Mouse (Mus musculus) common myeloid progenitor, adult 5-6 weeks (primary cell): ENCODE results near the gene Bcl2l13. TPM values are rescaled to one million over a fixed set of nuclear protein-coding genes. Genes with fewer than 3 reads are reported as not detected.
"Not testable (repeated sequence)": the region's sequence is repeated elsewhere in the genome, so short reads cannot be mapped to it uniquely, and the experiment has no call there.

Experiments used
- ATAC-seq: replicated peaks from 2 replicates; pipeline ENCODE4 v1.8.0; 2016; ENCODE audit warnings: low read depth, mild to moderate bottlenecking, moderate TSS enrichment, inconsistent platforms; ENCODE audit not compliant: poor library complexity, severe bottlenecking
- total RNA-seq: library from RNA; stranded (forward); fragments of 200-1000, 187-1606 nt; gene quantifications from 2 replicates; pipeline ENCODE4 v1.2.3, GENCODE M21; 2017

Gene Bcl2l13
- total RNA-seq = 25.9 and 38.9 TPM in 2 replicates

DNA sequence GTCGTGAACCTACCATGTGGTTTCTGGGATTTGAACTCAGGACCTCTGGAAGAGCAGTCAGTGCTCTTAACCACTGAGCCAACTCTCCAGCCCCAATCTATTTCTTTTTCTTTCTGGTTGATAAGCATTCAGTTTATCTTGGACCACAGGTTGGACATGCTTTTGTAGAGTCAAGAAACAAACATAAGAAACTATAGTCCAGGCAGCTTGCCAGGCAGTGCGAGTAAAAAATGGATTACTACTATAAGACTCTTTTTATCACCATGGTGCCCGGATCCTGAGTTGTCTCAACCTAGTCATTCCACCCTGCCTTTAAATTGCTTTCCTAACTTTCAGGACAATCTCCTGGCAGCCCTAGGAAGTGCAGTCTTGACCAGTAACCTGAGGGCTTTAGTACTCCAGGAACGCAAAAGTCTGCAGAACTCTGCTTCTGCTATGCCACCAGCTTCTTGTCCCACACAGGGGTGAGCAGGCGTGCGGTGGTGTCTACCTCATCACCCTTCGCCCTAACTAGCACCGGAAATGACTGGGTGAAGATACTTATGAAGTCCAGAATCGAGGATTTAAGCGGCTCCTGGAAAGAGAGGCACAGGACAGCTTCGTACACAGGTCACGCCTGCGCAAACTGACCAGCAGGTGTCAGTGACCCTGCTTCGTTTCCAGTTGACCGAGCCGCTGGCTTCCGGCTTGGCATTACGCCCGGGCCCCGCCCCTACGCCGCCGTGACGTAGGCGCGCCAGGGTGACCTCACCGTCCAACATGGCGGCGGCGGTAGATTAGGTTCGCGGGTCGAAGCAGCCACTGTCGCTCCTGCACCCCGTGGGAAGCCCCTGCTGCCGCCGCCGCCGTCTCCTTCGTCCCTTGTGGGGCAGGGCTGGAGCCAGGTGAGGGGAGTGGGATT, at the start of gene Bcl2l13:
TSS of gene Bcl2l13 (plus strand) at position 739 of the 901 bp plus-strand sequence.
- peak; percentile 78 for ATAC-seq

DNA sequence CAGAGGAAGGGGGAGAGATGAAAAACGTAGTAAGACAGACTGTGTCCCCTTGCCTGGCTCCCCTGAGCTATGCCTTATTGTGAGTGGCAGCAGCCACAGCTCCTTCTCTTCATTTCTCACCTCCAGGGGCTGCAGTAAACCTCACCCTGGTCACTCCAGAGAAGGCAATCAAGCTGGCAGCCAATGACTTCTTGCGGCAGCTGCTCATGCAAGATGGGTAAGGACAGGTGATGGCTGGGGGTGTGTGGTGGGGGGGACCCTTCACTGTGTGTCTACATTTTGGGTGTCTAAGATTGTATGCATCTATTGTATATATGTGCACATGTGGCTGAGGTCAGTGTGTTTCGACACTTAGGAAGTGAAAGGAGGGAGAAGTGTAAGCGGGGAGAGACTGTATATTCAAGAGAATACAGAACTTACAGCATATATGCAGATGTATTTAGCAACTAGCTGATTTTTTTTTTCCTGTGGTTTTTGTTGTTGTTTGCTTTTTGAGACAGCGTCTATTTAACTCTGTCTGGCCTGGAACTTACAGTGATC, 47.9 kb upstream of the Bcl2l13 start:
- peak; percentile 48 for ATAC-seq

DNA sequence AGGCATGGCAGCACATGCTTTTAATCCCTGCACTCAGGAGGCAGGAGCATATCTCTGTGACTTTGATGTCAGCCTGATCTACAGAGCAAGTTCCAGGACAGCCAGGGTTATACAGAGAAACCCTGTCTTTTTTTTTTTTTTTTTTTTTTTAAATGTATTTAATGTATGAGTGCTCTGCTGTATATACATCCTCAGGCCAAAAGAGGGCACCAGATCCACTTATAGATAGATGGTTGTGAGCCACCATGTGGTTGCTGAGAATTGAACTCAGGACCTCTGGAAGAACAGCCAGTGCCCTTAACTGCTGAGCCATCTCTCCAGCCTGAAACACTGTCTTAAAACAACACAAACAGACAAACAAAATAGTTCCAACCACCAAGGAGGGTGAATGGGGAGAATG, 47.1 kb upstream of the Bcl2l13 start:
- ATAC-seq = peak; percentile 39; the same call in 1 of the 2 replicates

DNA sequence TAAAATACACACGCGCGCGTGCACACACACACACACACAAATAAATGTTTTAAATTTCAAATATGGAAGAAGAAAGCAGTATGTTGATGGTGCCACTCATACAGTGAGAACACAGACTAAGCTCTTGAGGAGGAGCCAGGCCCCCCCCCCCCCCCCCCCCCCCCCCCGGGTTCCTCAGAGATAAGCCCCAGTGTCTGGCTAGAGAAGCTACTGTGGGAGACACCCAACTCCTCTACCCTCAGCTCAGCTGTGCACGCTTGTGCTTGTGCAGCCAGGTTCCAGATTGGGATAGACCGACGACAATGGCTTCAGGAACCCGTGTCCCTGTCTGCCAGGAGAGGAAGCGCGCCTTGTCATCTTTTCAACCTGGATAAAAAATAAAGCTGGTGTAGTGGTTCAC, 45.9 kb upstream of the Bcl2l13 start:
- peak; percentile 20; the same call in 1 of the 2 replicates for ATAC-seq

DNA sequence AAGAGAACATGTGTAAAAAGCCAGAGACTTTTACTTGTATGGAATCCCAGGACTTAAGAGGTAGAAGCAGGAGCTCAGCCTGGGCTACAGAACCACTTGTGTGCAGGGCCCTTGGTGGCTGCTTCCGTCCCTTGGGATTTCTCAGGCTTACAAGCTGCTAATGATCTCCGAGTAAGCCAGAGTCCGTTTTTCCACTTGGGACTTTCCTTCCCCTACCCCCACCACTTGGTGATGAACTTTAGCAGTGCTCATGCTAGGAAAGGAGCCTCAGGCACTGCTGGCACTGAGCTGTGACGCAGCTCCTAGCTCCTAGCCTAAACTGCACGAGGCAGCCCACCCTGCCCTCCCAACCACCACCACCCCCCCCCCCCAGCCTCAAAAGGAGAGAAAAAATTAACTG, 45.3 kb upstream of the Bcl2l13 start:
- no peak for ATAC-seq

DNA sequence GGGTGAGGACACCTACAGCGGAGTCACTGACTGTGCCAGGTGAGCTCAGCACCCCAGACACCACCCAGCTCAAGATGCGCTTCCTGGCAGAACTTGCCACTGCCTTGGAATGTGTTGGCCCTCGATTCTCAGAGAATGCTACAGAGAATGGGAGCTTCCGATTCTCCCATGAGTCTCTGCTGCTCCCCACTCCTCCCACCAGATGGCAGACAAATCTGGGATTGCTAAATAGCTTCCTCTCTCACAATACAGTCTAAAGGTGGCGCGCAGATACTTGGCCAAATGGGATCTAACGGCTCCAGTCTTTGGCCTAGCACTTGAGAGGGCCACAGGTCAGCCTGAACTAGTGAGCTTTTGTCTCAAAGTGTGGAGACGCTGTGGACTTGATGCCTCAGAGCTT, 43.1 kb upstream of the Bcl2l13 start:
- ATAC-seq = no peak

DNA sequence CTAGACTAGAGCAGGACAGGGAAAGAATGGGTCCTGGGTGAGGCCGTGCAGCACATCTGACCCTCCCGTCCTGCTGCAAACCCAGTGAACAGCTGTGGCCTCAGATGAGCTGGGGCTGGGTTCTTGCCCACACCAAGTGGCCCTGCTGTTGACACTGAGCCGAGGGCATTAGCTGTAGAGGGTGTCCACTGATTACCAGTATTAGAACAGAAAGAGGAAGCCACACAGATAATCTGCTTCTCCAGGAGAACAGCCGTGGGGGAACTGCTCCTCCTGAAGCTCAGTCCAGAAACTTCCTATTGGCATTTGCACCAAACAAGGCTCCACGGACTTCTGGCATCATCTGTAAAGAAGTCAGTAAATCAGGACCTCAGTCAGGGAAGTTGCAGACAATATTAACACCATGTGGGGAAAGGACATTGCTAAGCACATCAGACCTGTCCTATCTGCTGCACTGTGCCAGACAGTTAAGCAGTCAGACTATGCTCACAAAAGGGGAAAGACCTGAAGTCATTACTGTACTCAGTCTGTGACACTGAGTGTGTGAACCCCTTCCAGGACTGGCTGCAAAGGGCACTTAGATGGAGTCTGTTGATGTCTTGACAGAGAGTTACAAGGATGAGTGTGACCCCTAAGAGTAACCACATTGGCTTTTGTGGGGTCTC, 40.5 kb upstream of the Bcl2l13 start:
- peak; percentile 82 for ATAC-seq

DNA sequence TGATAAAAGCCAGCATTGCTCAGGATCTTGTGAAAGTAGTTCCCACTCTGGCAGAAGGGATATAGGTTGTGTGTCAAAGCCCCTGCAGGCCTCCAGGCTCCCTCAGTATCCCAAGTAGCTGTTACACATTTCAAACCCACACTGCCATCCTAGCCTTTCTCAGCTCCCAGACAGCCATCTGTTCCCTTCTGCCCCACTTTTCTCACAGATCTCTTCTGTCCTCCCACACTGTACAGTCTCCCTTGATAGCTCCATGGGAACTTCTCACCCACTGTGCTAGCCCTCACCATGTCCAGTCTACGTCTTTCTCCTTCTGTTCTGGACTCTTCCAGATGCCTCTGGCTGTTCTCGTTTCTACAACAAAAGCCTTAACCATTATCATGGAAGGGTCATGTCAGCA, 39.9 kb upstream of the Bcl2l13 start:
- ATAC-seq = no peak

DNA sequence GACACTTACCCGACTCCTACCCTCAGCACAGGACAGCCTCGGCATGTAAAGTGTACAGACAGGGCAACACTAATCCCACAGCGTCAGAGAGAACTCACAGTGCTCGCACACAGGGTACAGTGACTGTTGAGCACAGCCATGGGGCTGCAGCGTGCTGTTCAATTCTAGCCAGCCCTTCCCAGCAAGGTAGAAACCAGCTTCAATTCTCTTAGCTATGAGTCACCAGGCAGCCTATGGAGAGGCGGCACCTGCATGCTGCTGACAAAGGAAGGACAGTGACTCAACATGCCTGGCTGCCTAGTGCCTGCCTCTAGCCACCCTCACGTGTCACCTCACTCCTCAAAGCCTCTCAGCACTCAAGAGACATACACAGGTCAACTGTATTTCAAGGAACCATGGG, 38.0 kb upstream of the Bcl2l13 start:
- ATAC-seq = no peak

DNA sequence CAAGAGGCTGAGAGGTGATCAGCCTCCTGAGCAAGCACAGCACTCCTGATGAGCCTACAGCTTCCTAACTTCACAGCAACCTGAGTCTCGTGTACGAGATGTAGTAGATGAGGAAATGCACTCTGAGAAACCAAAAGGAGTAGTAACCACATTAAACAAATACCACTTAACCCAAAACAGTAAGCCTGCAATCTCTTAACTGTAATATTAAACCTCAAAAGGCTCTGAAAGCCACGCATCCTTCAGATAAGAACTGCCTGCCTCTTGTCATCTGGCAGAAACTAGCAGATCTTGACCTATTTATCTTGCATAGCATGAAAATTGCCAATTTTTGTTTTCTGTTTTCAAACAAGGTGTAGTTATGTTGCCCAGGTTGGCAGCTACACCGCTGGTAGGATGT, 37.1 kb upstream of the Bcl2l13 start:
- no peak for ATAC-seq

DNA sequence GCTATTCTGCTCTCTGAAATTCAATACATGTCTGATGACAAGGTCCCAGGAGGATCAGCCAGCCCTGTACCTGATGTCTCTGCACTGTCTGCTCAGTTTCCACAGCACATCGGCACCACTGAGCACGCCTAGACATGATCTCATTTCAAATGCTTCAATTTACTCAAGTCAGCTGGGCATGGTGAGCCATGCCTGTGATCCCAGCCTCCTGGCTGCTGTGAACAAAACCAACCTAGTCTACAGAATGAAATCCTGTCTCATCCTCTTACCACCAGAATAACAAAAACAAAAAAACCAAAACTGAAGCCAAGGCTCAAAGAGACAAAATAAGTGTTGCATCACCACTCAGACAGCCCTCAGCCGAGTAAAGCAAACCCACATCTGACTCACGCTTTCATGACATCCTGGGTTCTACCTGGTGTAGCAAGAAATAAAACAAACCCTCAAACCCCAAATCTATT, 36.4 kb upstream of the Bcl2l13 start:
- no peak for ATAC-seq

DNA sequence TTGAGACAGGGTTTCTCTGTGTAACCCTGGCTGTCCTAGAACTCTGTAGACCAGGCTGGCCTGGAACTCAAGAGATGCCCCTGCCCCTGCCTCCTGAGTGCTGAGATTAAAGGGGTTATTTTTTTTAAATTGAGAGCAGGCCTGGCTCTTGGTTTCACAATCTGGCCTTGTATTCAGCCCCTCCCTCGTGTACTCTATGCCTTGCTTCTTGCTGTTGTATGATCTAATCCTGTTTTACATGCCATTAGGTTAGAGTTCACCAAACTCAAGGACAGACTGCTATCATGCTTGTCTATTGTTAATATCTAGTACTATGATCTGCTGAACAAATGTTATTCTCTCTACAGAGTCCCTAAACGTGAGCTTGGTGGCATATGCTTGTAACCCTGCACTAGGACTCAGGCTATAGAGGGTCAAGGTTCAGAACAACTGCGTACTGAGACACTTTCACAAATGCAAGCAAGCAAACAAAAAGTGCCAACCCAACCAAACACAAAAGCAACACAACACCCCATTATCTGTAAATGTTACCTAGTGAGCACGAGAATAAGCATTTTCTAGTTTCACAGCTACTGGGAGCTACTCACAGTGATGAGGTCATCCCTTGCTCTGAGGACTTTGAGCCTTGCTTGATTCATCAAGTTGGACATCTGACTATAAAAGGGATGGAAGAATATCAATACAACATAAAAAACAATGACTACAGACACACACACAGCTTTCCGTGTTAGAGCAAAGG, 28.8 kb upstream of the Bcl2l13 start:
- ATAC-seq = no peak

DNA sequence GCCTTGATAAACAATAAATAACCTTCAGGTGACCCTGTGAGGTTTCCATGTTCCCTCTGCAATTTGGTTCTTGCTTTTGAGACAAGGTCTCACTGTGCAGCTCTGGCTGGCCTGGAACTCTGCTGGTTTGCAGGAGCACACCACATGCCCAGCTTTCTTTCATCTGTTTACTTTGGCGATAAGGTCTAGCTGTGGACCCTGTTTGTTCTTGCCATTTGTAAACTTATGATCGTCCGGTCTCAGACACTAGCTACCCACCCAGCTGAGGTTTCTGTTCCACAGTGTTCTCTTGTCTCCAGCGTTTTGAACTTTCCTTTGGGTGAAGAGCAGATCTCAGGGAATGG, 28.3 kb upstream of the Bcl2l13 start:
- no peak for ATAC-seq

DNA sequence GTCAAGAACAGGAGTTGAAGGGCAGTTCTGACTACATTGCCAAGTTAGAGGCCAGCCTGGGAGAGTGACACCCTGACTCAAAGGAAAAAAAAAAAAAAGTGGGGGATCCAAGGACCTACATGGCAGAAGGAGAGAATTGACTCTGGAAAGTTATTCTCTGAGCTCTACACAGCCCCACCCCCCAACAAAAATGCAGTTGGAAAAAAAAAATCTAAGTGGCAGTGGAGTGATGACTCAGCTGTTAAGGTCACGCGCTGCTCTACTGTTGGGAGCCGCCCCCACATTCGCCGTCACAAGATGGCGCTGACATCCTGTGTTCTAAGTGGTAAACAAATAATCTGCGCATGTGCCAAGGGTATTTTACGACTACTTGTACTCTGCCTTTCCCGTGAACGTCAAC, 24.0 kb upstream of the Bcl2l13 start:
- ATAC-seq = not testable (repeated sequence)

DNA sequence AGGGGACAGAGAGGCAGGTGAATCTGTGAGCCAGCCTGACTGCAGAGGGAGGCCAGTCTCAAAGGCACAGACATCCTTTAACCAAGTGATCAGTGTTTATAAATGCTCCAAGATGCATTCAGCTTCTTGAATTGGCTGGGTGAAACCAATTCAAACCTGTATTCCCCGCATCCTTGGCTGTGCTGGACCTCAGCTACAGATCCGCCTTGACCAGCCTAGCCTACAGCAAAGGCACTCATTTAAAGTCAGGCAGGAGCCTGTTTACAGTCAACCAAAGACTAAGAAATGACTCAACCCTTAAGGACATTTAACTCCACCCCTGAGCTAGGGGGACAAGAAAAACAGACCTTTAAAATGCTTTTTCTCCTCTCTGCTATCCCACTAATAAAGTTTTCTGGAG, 16.7 kb upstream of the Bcl2l13 start:
- no peak for ATAC-seq

DNA sequence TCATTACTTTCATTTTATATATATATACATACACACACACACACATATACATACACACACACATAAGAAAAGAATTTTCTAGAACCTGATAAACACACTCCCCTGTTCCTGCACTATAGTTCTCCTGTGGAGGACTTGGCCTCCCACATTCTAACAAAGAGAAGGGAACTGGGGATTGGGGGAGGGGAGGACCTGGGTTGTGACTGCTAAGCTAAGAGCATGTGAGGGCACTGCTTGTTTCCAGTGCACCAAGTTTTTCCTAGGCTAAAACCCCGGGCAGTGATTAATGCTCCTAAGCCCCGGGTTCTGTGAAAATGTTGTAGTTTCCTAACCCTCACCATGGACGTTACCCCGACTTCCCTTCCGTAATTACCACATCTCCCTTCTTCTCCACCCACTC, 15.9 kb upstream of the Bcl2l13 start:
- ATAC-seq = 0 out of 2 replicates have a peak, but pooled peaks have one; percentile 13

DNA sequence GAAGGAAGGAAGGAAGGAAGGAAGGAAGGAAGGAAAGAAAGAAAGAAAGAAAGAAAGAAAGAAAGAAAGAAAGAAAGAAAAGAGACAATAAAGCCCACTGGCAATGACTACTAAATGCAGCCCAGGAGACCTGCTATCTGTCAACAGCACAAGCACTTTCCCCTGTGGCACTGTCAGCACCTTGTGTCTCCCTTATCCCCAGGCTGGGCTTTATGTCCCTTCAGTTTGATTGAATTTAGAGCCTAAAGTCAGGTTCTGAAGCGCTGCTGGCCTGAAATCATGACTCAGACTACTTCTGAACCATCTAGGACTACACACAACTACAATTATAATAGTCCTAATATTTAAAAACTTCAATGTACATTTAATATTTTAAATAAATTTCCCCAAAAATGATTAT, 15.1 kb upstream of the Bcl2l13 start:
- no peak for ATAC-seq

DNA sequence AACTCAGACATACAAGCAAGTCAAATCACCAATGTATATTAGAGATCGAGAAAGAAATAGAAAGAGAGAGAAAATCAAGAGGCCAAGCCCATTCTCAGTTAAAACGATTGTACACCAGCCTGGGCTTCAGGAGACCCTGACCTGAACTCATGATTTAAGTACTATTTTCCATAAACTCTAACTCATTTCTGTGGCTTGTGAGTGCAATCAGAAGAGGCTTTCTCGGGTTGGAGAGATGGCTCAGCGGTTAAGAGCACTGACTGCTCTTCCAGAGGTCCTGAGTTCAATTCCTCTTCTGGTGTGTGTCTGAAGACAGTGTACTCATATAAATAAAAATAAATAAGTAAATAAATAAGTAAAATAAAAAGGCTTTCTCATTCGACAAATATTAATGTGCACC, 14.3 kb upstream of the Bcl2l13 start:
- ATAC-seq = no peak

DNA sequence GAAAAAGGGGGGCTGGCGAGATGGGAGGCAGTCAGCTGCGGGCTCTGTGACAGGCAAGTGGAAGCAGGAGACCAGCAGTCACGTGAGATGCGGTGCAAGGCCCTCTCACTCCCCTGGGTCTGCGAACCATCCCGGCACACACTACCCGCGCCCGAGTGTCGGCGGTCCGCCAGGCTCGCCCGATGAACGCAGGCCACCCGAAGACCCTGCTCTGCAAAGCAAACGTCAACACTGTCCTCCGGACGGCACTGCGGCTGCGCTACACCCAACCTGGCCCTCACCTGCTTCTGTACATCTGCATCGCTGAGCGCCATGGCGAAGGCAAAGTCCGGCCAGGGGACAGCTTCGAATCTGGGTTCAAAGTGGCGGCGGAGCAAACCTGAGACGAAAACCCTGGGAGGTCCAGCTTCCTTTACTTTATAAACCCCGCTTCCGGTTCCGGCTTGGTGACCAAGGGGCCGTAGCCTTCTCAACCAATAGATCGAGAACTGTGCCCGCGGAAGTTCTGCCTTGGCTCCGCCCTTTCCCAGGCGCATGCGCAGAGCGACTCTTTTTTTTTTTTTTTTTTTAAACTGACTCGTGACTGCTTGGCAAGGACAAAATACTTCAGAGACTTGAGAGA, 13.6 kb upstream of the Bcl2l13 start, which contains the start of gene Atp6v1e1:
TSS of gene Atp6v1e1 (minus strand) at position 487 of the 622 bp plus-strand sequence.
- peak; percentile 95 for ATAC-seq
